Mouse (Mus musculus) heart, adult 10 weeks (tissue): ENCODE measurements around the gene Aptx. TPM values are rescaled to one million over a fixed set of nuclear protein-coding genes. Genes with fewer than 3 reads are reported as not detected.

ENCODE experiments used
- polyA plus RNA-seq: library from polyadenylated mRNA; stranded (reverse); fragments of 350-450 nt; fragmentation: Illumina TruSeq; extraction: RNeasy Lipid Tissue Mini Kit (QIAGEN cat#74804); gene quantifications from one replicate; pipeline ENCODE4 v1.2.3, GENCODE M21; 2014; ENCODE audit warnings: low read depth, low replicate concordance

Gene Aptx
- 18.2 TPM for polyA plus RNA-seq

DNA sequence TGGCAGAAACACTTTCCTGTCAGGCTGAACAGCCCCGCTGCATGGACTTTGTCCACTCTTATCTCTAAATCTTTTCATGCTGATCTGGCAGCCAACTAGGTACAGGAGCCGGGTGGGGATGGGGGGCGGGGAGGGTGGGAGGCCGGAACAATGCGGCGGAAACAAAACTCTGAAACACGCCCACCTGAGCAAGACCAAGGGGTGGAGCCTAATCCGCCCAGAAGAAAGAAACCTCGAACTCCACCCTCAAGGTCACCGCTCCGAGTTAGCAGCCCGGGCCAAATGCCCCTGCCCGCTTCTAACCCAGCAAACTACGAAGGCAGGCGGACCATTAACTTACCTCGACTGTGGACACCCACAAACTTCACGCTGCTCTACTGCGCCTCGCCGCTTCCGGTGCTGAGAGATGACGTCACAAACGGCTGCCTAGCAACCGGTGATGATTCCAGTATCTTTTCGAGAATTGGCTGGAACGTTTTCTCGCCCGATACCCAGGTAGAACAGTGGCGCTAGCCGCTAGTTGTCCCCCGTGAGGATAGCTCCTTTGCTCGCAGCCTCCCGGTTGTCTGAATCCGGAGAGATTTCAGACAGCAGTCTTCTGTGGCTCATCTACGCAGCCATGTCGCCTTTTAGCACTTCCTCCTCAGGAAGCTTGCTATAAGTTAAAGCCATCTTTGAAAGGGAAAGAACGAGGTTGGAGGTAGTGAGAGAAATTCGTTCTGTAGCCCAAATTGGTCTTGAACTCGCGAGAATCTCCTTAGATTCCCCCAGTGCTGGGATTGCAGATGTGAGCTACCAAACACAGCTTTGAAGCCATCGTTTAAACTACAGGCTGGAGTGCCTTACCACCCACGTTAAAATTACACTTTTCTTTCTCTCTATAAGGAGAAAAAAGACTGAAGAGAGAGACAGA, at the start of gene Aptx:
Aptx (minus strand) TSS at position 398 of the 913 bp plus-strand sequence.

DNA sequence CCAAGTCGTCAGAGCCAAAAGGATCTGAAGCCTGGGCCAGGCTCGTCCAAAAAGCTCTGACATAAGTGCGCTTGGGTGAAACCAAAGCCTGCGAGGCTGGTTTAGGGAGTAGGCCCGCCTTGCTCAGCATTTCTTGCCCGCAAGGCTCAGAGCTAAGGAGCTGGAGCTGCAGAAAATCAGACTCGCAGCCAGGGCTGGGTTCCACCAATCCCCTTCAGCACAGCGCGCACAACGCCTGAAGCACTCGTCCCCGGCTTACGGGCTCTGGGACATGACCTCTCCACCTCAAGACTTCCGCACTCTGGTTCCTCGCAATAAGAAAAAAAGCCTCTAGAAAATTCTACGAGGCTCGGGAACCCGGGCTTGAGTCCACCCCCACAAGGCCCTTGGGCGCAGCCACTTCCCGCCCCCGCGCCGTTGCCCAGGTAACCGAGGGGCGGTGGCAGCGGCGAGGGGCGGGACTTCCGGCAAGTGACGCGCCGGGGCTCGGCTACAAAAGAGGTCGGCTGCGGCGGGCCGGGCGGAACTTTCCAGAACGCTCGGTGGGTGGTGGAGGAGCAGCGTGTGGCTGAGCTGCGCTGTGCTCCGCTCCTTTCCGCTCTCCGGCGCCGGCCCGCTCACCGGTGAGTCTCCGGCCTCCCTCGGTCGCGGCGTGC, 19.1 kb upstream of the Aptx start, which contains the start of gene Dnaja1:
Dnaja1 (plus strand) TSS at position 140 of the 656 bp plus-strand sequence.

Other genes starting within 250 kb of the Aptx start
- 0.18 TPM for gene Tmem215, start 231.0 kb downstream of the Aptx start, polyA plus RNA-seq
- 116 TPM for gene Dnaja1, start 19.0 kb upstream of the Aptx start, polyA plus RNA-seq
- 45.5 TPM for gene Smu1, start 54.7 kb upstream of the Aptx start, polyA plus RNA-seq
- gene B4galt1, start 150.8 kb upstream of the Aptx start, polyA plus RNA-seq = 59.1 TPM
- 1.9 TPM for gene Spink4, start 216.9 kb upstream of the Aptx start, polyA plus RNA-seq
- 286 TPM for gene Bag1, start 245.1 kb upstream of the Aptx start, polyA plus RNA-seq
- 49.8 TPM for gene Chmp5, start 245.2 kb upstream of the Aptx start, polyA plus RNA-seq